Mouse (Mus musculus) kidney, embryonic 14.5 days (tissue): ENCODE results near the gene Zdhhc5. TPM values are rescaled to one million over a fixed set of nuclear protein-coding genes. Genes with fewer than 3 reads are reported as not detected.

Experiments used
- ATAC-seq: fragments of 200-750 bp; cut with Nextera tagmentation; 2 replicates; pipeline ENCODE4 v1.8.0; 2017; ENCODE audit warnings: moderate number of reproducible peaks, mild to moderate bottlenecking, moderate TSS enrichment, moderate library complexity; ENCODE audit not compliant: low FRiP score, low TSS enrichment
- H3K27ac ChIP-seq: fragments of 300-500 bp; sonication (generic); 2 replicates; pipeline ENCODE4 v1.5.1; 2014; ENCODE audit warnings: low read depth, mild to moderate bottlenecking, low read length, moderate library complexity, mixed read lengths
- H3K27me3 ChIP-seq: fragments of 300-500 bp; sonication (generic); 2 replicates; pipeline ENCODE4 v1.6.1; 2014; ENCODE audit warnings: mild to moderate bottlenecking, low read length; ENCODE audit not compliant: control insufficient read depth, insufficient read depth
- H3K36me3 ChIP-seq: fragments of 300-500 bp; sonication (generic); 2 replicates; pipeline ENCODE4 v1.6.1; 2014; ENCODE audit warnings: low read length, mixed read lengths; ENCODE audit not compliant: control insufficient read depth, insufficient read depth
- H3K4me1 ChIP-seq: fragments of 300-500 bp; sonication (generic); 2 replicates; pipeline ENCODE4 v1.6.1; 2014; ENCODE audit warnings: low read length, mixed read lengths; ENCODE audit not compliant: control insufficient read depth, insufficient read depth
- H3K4me2 ChIP-seq: fragments of 300-500 bp; sonication (generic); replicated peaks from 2 replicates; pipeline ENCODE4 v1.6.1; 2014; ENCODE audit warnings: low read depth, mild to moderate bottlenecking, low read length
- H3K4me3 ChIP-seq: fragments of 300-500 bp; sonication (generic); 2 replicates; pipeline ENCODE4 v1.5.1; 2014; ENCODE audit warnings: mild to moderate bottlenecking, low read length
- H3K9ac ChIP-seq: fragments of 300-500 bp; sonication (generic); 2 replicates; pipeline ENCODE4 v1.6.1; 2014; ENCODE audit warnings: low read depth, mild to moderate bottlenecking, low read length, moderate library complexity
- H3K9me3 ChIP-seq: fragments of 300-500 bp; sonication (generic); 2 replicates; pipeline ENCODE4 v1.6.1; 2016; ENCODE audit warnings: low read length; ENCODE audit not compliant: control insufficient read depth
- WGBS: fragments of 180-500 bp; shearing (Covaris S2); extraction: QIAGEN DNeasy Blood & Tissue Kit; methylation state at CpG from one replicate; pipeline ENCODE4 v1.1.7; 2014; 5-methylcytosine and 5-hydroxymethylcytosine counted together
- polyA plus RNA-seq: library from polyadenylated mRNA; unstranded; fragments of >200 nt; fragmentation: Nextera tagmentation; extraction: Ambion mirVana; gene quantifications from 2 replicates; pipeline ENCODE4 v1.2.1, GENCODE M21; 2014

The Zdhhc5 gene
- polyA plus RNA-seq, 1 experiment from 2014 or later: 41.0 TPM

- ATAC-seq: peak; percentile 96
- H3K27me3 ChIP-seq: no peaks in the 10 kb centered on the region
- H3K4me3 ChIP-seq: peak overlapping the region; percentile 97
- peaks cover 3% of the 10 kb centered on the region for H3K36me3 ChIP-seq
- under 1% methylated on average over 33 of the region's 33 CpGs for WGBS
- H3K4me1 ChIP-seq: peaks cover 4% of the 10 kb centered on the region; the same call in 1 of the 2 replicates
- H3K27ac ChIP-seq: peak overlapping the region; percentile 93
- peak overlapping the region; percentile 94 for H3K9ac ChIP-seq
- no peaks in the 10 kb centered on the region for H3K9me3 ChIP-seq
- H3K4me2 ChIP-seq: peak overlapping the region; percentile 83
These were observed 782 bp upstream of the Zdhhc5 start for GRCm38 (mm10) chr2:84715562-84716361.

DNA sequence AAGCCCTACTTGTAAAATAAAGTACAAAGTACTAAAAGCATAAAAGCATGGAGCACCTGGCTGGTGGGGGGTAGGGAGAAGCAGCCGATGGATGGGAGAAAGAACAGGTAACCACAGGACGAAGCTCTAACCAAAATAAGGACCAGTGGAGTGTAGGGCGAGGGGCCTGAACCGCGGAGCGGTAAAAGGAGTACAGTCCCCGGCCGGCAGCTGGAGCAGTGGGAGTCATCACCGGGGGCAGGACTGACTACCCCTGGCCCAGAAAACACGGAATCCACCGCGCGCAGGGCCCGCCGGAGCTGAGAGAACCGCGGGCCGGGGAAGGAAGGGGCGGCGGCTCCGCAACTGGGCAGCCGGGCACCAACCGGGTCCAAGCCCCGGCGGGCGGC, 564 bp downstream of the Zdhhc5 start:
- Histone ChIP-seq H3K36me3 (peaks cover 16% of the 10 kb centered on the region), H3K9ac (peak overlapping the region; percentile 94), H3K4me1 (peaks cover 4% of the 10 kb centered on the region; the same call in 1 of the 2 replicates), H3K9me3 (no peaks in the 10 kb centered on the region), H3K27me3 (no peaks in the 10 kb centered on the region), H3K27ac (peak overlapping the region; percentile 93), H3K4me2 (peak overlapping the region; percentile 68), H3K4me3 (peak overlapping the region; percentile 97)
- ATAC-seq: peak; percentile 23
- 1% methylated on average over 22 of the region's 26 CpGs for WGBS

DNA sequence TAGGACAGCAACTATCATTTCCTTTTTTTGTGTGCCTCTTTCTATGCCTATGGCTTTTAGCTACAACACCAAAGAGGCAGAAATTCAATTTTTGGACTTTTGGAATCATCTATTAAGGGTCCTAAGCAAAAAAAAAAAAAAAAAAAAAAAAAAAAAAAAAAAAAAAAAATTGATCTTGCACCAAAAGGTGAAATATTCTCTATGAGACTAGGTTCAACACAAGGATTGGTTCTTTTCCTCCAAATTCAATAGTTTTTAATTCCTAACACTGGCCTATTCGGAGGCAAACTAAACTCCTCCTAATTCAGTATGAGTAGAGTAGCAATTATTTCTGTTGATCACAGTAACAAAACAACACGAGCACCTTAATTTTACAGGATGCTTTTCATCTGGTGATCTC, 3.1 kb downstream of the Zdhhc5 start:
- Histone ChIP-seq H3K9me3 (no peaks in the 10 kb centered on the region), H3K36me3 (peaks cover 28% of the 10 kb centered on the region), H3K4me1 (peaks cover 9% of the 10 kb centered on the region; the same call in 1 of the 2 replicates), H3K9ac (no peak overlapping the region), H3K27me3 (no peaks in the 10 kb centered on the region), H3K4me2 (no peak overlapping the region), H3K4me3 (no peak overlapping the region), H3K27ac (no peak overlapping the region)
- no peak for ATAC-seq
- WGBS: 94% methylated on average over 2 of the region's 2 CpGs

- Histone ChIP-seq H3K36me3 (peaks cover 43% of the 10 kb centered on the region), H3K27me3 (no peaks in the 10 kb centered on the region), H3K27ac (no peak overlapping the region), H3K9me3 (no peaks in the 10 kb centered on the region), H3K9ac (no peak overlapping the region), H3K4me3 (no peak overlapping the region), H3K4me2 (no peak overlapping the region), H3K4me1 (peaks cover 4% of the 10 kb centered on the region; the same call in 1 of the 2 replicates)
- WGBS: 38% methylated on average over 1 of the region's 1 CpGs
- ATAC-seq: no peak
These were observed 7.5 kb downstream of the Zdhhc5 start for GRCm38 (mm10) chr2:84707523-84707922.

DNA sequence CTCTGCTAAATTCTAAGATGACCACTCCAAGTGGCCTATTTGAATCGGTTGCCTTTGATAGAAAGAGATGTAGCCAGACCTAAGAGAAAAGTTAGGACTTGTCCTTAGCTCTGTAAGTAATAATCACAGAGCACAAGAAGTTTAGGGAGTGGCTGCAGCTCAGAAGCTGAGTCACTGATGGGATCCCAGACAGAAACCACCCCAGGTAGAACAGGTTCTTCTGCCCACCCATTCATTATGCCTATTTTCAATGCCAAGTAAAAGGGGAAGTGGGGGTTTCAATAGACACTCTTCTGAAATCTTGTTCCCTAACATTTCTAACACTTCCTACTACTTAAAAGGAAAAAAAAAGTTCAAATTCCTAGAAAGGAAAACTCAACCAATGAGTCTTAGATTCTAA, 9.7 kb downstream of the Zdhhc5 start:
- Histone ChIP-seq H3K4me2 (no peak overlapping the region), H3K36me3 (peaks cover 48% of the 10 kb centered on the region), H3K27ac (no peak overlapping the region), H3K4me1 (peaks cover 4% of the 10 kb centered on the region; the same call in 1 of the 2 replicates), H3K27me3 (no peaks in the 10 kb centered on the region), H3K9ac (no peak overlapping the region), H3K4me3 (no peak overlapping the region), H3K9me3 (no peaks in the 10 kb centered on the region)
- ATAC-seq: no peak
- WGBS: 77% methylated on average over 1 of the region's 1 CpGs

GRCm38 (mm10) chr2:84704329-84704728, 10.7 kb downstream of the Zdhhc5 start:
- Histone ChIP-seq H3K9ac (no peak overlapping the region), H3K4me2 (no peak overlapping the region), H3K4me3 (no peak overlapping the region), H3K9me3 (no peaks in the 10 kb centered on the region), H3K27me3 (no peaks in the 10 kb centered on the region), H3K4me1 (peaks cover 4% of the 10 kb centered on the region; the same call in 1 of the 2 replicates), H3K27ac (no peak overlapping the region), H3K36me3 (peaks cover 43% of the 10 kb centered on the region)
- 69% methylated on average over 5 of the region's 5 CpGs for WGBS
- peak; percentile 57; the same call in 1 of the 2 replicates for ATAC-seq

- Histone ChIP-seq H3K27ac (no peak overlapping the region), H3K4me1 (no peaks in the 10 kb centered on the region), H3K36me3 (peaks cover 44% of the 10 kb centered on the region), H3K4me3 (no peak overlapping the region), H3K9ac (no peak overlapping the region), H3K9me3 (no peaks in the 10 kb centered on the region), H3K27me3 (no peaks in the 10 kb centered on the region), H3K4me2 (no peak overlapping the region)
- ATAC-seq: no peak
- WGBS: 100% methylated on average over 1 of the region's 1 CpGs
These were observed 11.5 kb downstream of the Zdhhc5 start for GRCm38 (mm10) chr2:84703497-84703896.

GRCm38 (mm10) chr2:84695007-84695695, 19.8 kb downstream of the Zdhhc5 start:
- no peak overlapping the region for H3K9ac ChIP-seq
- H3K27ac ChIP-seq: no peak overlapping the region
- no peaks in the 10 kb centered on the region for H3K4me1 ChIP-seq
- H3K4me3 ChIP-seq: no peak overlapping the region
- 91% methylated on average over 5 of the region's 5 CpGs for WGBS
- no peaks in the 10 kb centered on the region for H3K9me3 ChIP-seq
- H3K4me2 ChIP-seq: no peak overlapping the region
- H3K27me3 ChIP-seq: no peaks in the 10 kb centered on the region
- no peak for ATAC-seq
- peaks cover 77% of the 10 kb centered on the region for H3K36me3 ChIP-seq

DNA sequence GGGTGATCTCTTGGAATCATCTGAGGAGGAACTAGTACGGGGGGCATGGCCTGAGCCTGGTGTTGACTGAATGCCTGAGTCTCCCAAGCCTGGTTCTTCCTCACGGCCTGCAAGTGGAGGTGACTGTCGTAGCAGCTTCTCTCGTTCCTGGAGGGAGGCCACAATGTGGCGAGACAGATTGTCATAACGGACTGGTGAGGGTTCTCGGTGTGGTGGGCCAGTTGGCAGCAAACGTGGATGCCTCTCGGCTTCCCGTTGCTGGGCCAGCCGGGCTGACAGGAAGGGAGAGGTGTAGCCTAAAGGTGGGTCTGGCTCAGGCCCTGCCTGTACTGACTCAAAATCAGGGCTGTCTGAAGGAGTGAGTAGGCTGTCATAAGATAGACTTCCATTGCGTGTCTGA, 24.9 kb downstream of the Zdhhc5 start:
- WGBS: 89% methylated on average over 12 of the region's 12 CpGs
- H3K36me3 ChIP-seq: peaks cover 92% of the 10 kb centered on the region
- ATAC-seq: no peak

More for the DNA sequence above, 24.9 kb downstream of the Zdhhc5 start:
- Histone ChIP-seq H3K9ac (no peak overlapping the region), H3K4me2 (no peak overlapping the region), H3K27ac (no peak overlapping the region), H3K4me3 (no peak overlapping the region), H3K9me3 (no peaks in the 10 kb centered on the region), H3K4me1 (no peaks in the 10 kb centered on the region), H3K27me3 (no peaks in the 10 kb centered on the region)
